ENCODE assay signal across 20 mouse cellular contexts in genomic region chr5:114717292-114717691, GRCm38 (mm10). TPM values are rescaled to one million over a fixed set of nuclear protein-coding genes. Genes with fewer than 3 reads are reported as not detected.
DNase-seq lines count a peak whose midpoint lies in the region; TF ChIP-seq lines count a peak whose summit lies in the region.
"Had no signal": no experiment of that assay in that cellular context is flagged by ENCODE, and none has a peak within 500 bp of the region (broad histone marks: within the 10 kb centered on the region; RNA-seq: fewer than 3 reads in every experiment).

No protein-coding gene starts in this region.

- H3K9me3 ChIP-seq in E14TG2a.4 (ENCODE audit: low read length), result no peaks in the 10 kb centered on the region
- H3K9me3 ChIP-seq: embryonic facial prominence, embryonic 13.5 days; embryonic facial prominence, embryonic 15.5 days; forebrain, embryonic 10.5 days; forebrain, embryonic 12.5 days had no signal

- peaks cover 33% of the 10 kb centered on the region for H3K4me1 ChIP-seq in cerebellum, adult 2 months (ENCODE audit: control insufficient read depth, insufficient read depth, low read length)
- peaks cover 57% of the 10 kb centered on the region for H3K4me1 ChIP-seq in E14TG2a.4 (replicated peaks; ENCODE audit: low read depth, low read length)
- H3K4me1 ChIP-seq: embryonic facial prominence, embryonic 13.5 days; embryonic facial prominence, embryonic 15.5 days; forebrain, embryonic 10.5 days; forebrain, embryonic 12.5 days had no signal

- H3K27me3 ChIP-seq in cerebellum, adult 2 months (ENCODE audit: control insufficient read depth, insufficient read depth, low read length), result no peaks in the 10 kb centered on the region
- H3K27me3 ChIP-seq in E14TG2a.4 (ENCODE audit: insufficient read depth, low read length), result no peaks in the 10 kb centered on the region
- H3K27me3 ChIP-seq: CH12.LX; embryonic facial prominence, embryonic 13.5 days; embryonic facial prominence, embryonic 15.5 days; forebrain, embryonic 12.5 days had no signal

- WGBS in cerebellum, adult 2 months, result 91% methylated on average over 12 of the region's 12 CpGs

- TF ChIP-seq CTCF in cerebellum, adult 2 months (IDR thresholded peaks at IDR 0.05; ENCODE audit: borderline replicate concordance, insufficient read depth, low read depth, low read length), result no peak
- TF ChIP-seq CTCF in E14TG2a.4 (conservative IDR thresholded peaks at IDR 0.05; ENCODE audit: low read length), result no peak

- H3K36me3 ChIP-seq in E14TG2a.4 (ENCODE audit: insufficient read depth, low read length), result peaks cover 99% of the 10 kb centered on the region

- TF ChIP-seq POLR2A in cerebellum, adult 2 months (IDR thresholded peaks at IDR 0.05; ENCODE audit: borderline replicate concordance, insufficient read depth, low read length), result no peak

- H3K27ac ChIP-seq in cerebellum, adult 2 months (ENCODE audit: insufficient read depth, low read length), result no peak overlapping the region
- H3K27ac ChIP-seq: embryonic facial prominence, embryonic 13.5 days; embryonic facial prominence, embryonic 15.5 days; forebrain, embryonic 10.5 days; forebrain, embryonic 12.5 days had no signal

- peak; percentile 59 for DNase-seq in cerebellum, adult 9-11 months
- no peak for DNase-seq in cerebellum, adult 2 months
- peak; percentile 59 to 64 for DNase-seq in urinary bladder, adult 18-20 months (ENCODE audit: low spot score in 2 of 2)
- DNase-seq in urinary bladder, postnatal 10 days (ENCODE audit: low spot score), result no peak
- DNase-seq: adrenal gland, adult 2 months; adrenal gland, postnatal 10 days; adrenal gland, postnatal 25 days; B cell, adult 2 months; cerebellum, adult 11 months; cerebellum, adult 18-20 months; cerebellum, adult 9-10 months; cerebellum, postnatal 36 days; embryo, embryonic 11 days had no signal

- H3K4me3 ChIP-seq in cerebellum, adult 2 months (replicated peaks; ENCODE audit: insufficient read depth, low read depth, low read length), result no peak overlapping the region
- peak overlapping the region; percentile 29; the same call in 1 of the 2 replicates for H3K4me3 ChIP-seq in E14TG2a.4 (replicated peaks; ENCODE audit: low read length)
- H3K4me3 ChIP-seq: embryonic facial prominence, embryonic 13.5 days; embryonic facial prominence, embryonic 15.5 days; erythroblast, embryonic 14.5 days; forebrain, embryonic 10.5 days; forebrain, embryonic 12.5 days had no signal

RNA-seq across cellular contexts. Expression of gene Tchp, which starts 9.7 kb away (rescaled TPM):
- 33.9 and 35.5 TPM in 2 replicates for polyA plus RNA-seq in cerebellum, adult 2 months (2012; rRNA removed)

RNA-seq across cellular contexts. Expression of gene Gltp, which starts 26.5 kb away (rescaled TPM):
- polyA plus RNA-seq in cerebellum, adult 2 months (2012; rRNA removed), result 79.3 and 87.5 TPM in 2 replicates

RNA-seq across cellular contexts. Expression of gene Ankrd13a, which starts 57.2 kb away (rescaled TPM):
- polyA plus RNA-seq in cerebellum, adult 2 months (2012; rRNA removed), result 61.6 and 62.1 TPM in 2 replicates

RNA-seq across cellular contexts. Expression of gene Git2, which starts 58.0 kb away (rescaled TPM):
- 96.5 and 107 TPM in 2 replicates for polyA plus RNA-seq in cerebellum, adult 2 months (2012; rRNA removed)

RNA-seq across cellular contexts. Expression of gene Trpv4, which starts 59.1 kb away (rescaled TPM):
- polyA plus RNA-seq in cerebellum, adult 2 months (2012; rRNA removed), result 3.0 and 5.5 TPM in 2 replicates

Comparison
In these comparisons a context has a peak if more than half of its experiments do, and no peak if none do; other contexts are left out.
1. DNase-seq: peak in cerebellum, adult 9-11 months (single experiment) and urinary bladder, adult 18-20 months (2 of 2); none in cerebellum, adult 2 months (0 of 2) and urinary bladder, postnatal 10 days (single experiment).